Mouse (Mus musculus) heart, adult 2 months (tissue): ENCODE results near the gene Dhcr24.

Experiments used
- CTCF ChIP-seq: fragments of 200-600 bp; IDR thresholded peaks from 2 replicates; pipeline ENCODE4 v1.8.1; 2022; ENCODE audit warnings: antibody characterized with exemption, mild to moderate bottlenecking, moderate library complexity
- EP300 ChIP-seq: fragments of 200-500 bp; IDR thresholded peaks from 2 replicates; pipeline ENCODE4 v1.6.1; 2011; ENCODE audit warnings: low read depth, low read length, control low read depth; ENCODE audit not compliant: insufficient read depth
- POLR2A ChIP-seq: fragments of 200-500 bp; IDR thresholded peaks from 2 replicates; pipeline ENCODE4 v1.6.1; 2011; ENCODE audit warnings: mild to moderate bottlenecking, low read depth, low read length, control low read depth; ENCODE audit not compliant: insufficient read depth

DNA sequence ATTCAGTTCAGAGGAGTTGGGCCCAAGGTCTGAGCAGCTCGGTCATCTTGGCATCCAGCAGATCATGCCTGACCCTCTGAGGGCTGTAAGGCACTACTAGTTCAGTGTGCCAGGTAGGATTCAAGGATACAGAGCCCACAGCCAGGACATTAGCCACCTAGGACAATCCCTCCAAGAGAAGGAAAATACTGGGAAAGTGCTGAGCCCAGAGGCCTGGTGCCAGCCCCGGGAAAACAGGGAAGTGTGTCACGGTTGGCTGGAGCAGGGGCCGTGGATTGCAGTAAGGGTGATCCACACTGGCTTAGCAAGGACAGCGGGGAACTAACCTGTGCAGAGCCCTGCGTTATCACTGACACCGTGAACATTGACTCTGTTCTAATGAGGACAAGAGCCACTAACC lies 16.7 kb downstream of the Dhcr24 start:
- no peak for TF ChIP-seq POLR2A
- TF ChIP-seq EP300, result no peak
- TF ChIP-seq CTCF, result no peak
